Mouse (Mus musculus) spleen, postnatal 4 days (tissue): ENCODE results near the gene Ptprm.

Experiments
- DNase-seq, 2 experiments: peaks; one replicate each; pipeline ENCODE4 v3.0.0; 2022; ENCODE audit warnings: low spot score in 2 of 2

The Ptprm gene

DNA sequence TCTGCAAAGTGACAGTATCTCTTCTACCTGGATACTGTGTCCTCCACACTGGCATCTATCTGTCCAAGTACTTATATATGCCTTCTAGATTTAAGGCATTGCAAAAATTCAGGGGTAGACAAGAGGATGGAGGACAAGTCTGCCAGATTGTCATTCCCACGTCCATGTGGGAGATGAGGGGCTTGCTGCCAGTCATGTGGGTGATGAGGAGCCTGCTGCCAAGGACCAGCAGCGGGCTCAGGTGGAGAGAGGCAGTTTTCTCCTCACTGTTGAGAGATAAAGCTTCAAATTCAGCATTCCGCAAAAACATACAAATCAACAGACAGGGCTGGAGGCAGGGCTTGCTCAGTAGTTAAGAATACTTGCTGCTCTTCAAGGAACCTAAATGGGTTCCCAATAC lies 66.8 kb downstream of the Ptprm start:
- no peak for DNase-seq

DNA sequence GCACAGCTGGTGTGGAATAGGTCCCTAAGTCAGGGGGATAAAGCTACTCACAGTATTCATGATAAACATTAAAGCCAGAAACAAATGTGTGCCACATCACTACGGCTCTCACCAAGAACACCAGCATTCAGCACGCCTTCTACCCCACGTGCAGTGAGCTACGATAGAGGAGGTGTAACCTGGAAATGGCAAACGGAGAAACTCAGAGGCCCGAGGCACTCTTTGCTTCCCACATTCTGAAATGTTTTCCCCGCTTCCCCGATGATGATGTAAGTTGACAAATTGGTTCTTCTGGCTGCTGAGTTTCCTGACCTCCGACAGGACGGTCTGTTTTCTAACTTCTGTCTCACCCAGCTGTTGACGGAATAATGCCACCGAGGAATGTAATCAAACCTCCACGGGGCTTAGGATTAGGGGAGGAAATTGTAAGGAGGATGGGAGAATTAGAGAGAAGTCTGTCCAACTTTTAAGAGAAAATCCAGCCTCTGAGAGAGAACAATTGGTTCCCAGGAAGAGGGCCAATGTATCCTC lies 72.6 kb downstream of the Ptprm start:
- DNase-seq: no peak

DNA sequence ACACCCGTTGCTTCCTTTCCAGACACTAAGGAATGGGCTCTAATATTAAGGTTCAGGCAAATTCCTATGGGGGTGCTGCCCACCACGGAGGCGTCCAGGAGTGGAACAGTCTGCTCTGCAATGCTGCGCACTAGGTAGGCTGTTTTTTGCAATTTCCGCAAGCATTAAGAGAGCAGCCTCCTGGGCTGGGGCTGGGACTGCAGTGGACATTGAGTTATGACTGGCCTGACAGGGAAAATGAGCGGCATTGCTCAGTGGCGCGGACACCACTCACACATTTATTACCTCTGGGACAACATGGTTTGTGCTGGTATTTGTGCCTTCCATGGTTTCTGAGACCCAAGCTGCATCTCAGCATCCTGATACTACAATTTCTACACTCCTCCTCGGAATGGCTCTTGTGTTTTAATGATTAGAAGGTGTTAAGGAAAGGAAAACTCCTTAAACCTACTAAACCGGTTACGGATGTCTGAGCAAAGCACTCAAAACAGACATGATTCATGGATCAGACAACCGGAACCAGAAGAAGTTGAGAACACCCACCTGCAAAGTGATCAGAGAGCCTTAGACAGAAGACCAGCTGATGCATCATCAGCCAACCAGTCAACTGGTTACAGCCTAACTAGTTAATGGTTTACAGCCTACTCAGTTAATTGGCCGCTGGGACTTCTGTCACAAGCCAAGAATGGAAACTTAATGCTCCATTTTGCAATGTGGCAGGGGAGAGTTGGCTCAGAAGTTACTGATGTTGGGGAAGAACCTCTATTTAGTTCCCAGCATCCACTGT lies 76.9 kb downstream of the Ptprm start:
- DNase-seq: no peak

DNA sequence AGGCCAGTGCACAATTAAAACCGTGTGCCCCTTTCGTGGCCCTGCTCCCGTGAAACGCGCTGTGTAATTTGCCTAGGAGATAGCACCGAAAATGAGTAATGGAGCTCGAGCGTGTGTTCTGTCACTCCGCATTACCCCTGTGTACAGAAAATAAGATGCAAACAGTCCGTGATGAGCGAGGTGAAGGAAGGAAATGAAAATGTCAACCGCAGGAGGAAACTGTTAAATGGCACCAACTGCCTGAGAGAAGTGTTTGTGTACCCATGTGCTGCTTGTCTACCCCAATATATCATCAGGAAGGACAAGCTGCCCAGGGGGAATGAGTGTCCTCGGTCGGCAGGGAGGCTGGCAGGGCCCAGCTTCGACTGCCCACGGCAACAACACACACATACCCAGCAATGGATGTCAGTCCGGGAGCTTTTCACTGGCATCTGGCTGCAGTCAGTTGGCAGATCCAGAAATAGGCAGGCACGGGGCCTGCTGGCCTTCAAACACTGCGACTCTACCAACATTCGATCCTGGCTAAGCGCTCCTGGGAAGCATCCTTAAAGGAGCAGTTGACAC lies 79.6 kb downstream of the Ptprm start:
- DNase-seq: no peak

DNA sequence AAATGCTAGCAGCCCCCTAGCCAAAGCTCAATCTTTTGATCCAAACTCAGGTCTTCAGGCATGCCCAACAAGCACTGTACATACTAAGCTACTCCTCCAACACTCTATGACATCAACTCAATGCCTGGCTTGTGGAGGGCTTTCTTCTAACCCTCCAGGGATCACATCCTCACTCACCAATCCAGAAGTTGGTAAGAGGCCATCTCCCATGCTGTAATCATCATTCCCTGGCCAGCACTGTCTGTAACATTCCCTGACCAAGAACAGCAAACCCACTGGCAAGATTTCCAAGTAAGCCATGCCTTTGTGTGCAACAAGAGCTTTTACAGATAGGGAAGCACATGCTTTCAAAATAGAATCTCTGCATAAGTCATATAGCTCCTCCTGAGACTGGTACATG lies 81.3 kb downstream of the Ptprm start:
- no peak for DNase-seq

DNA sequence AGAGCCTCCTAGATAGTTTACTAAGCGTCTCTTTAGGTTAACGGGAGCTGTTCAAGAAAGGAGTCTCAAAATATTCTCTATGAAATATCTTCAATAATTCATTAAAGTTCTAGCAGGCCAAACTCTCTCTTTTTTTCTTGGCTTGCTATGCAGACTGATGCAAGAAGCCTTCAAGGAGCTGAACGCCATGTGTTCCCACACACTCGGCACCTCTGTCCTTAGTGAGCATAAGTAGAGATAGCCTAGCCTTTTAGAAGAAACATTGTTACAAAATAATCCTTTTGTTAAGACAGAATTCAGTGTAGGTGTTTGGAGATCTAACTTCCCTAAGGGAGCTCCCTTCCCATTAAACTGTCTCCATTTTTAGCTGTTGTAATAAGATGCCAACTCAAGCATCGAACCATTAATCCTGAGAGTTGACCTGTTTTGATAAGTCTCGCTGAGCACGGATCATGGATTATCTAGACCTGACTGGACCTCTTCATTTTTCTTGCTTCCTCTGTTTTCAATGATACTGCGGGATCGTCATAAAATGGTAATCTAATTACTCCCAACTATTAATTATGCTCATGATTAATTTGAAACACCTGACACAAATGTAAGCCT lies 85.7 kb downstream of the Ptprm start:
- DNase-seq: no peak

DNA sequence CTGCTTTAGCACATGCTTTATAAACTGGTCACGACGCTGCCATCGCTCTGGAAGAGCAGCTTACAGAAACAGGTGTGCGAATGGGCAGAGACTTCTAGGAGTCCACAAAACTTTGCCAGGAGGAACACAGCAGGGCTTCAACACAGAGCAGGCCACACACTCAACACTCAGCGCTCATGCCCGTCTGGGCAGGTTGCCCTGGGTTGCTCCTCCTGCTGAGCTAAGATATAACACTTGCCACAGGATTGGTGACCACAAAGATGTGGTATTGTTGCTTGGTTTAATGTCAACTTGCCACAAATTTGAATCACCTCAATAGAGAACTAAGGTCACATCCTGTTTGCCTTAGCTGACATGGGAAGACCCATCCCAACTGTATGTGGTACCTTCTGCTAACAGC lies 88.0 kb downstream of the Ptprm start:
- DNase-seq: no peak

DNA sequence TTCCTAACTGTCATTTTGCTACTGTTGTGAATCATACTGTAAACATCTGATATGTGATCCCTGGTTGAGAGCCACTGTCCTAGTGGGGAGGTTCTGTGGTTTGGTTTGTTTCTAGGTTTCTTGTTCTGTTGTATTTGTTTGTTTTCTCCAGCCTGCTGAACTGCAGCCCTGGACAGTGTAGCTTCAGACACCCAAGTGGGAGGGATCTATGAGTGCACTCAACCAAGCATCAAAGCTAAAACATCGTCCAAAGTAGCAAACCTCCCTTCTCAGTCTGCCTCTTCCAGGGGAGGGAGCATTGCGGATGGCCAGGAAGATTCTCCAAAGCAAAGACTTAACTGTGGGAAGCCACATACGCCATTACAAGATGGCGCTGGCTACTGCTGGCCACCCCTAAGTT lies 88.7 kb downstream of the Ptprm start:
- DNase-seq: no peak

DNA sequence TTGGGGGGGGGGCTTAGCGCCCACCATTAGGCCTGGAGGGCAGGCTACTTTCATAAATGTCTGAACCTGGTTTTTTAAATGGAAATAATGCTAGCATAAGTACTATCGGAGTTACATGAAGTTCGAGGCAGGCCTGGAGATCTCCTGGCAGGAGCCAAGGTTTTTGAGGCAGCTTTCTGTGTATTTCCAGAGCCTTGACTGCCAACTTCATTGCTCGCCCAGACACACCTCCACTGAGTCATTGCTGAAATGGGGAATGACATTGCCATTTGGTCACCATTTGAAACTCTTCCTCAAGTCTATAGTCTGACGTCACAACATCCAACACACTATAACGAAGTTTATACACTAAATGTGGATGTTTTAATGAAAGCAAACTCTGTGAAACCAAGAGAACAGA lies 89.5 kb downstream of the Ptprm start:
- no peak for DNase-seq

DNA sequence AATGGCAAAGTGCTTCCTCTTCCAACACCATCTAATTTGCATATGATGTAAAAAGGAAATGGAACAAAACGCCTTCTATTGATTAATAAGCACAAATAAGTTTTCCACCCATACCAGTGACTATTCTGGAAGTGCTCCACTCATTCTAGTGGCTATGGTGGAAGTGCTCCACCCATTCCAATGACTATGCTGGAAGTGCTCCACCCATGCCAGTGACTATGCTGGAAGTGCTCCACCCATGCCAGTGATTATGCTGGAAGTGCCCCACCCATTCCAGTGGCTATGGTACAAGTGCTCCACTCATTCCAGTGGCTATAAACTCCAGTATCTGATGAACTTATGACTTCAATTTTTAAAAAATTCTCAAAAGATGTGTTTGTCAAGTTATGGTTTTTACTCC lies 91.2 kb downstream of the Ptprm start:
- no peak for DNase-seq

DNA sequence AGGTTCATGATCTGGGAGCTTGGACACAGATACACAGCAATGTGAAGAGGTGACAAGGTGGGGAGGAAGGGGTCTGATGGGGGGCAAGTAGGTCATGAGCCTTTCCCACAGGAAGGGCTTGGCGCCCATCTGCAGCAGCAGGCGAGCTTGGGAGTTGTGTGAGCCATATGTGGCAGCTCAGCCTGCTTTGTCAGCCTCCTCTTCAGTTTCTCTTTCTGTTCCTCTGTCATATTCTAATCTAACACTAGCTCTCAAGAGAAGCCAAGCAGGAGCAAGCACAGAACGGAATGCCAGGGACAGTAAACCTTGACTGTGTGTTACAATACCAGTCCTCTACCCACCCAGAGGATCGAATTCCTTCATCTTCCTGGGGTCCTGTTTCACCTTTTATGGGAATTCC lies 94.2 kb downstream of the Ptprm start:
- no peak for DNase-seq

DNA sequence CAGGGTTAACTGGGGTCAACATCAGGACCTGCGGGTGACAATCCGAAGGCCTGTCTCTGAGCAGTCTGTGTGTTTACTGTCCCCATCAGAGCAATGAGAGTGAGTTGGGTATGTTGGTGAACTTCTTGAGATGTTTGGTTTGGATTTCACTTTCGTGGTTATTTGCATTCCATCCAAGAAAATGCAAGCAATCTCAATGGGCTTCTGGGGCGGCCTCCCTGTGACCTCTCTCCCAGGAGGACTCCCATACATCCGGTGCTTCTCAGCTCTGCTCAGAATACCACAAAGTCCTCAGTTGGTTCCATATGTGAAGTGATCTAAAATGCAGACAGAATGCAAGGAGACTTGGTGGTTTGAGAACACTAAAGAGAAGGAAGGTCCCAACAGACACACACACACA lies 96.5 kb downstream of the Ptprm start:
- no peak for DNase-seq

DNA sequence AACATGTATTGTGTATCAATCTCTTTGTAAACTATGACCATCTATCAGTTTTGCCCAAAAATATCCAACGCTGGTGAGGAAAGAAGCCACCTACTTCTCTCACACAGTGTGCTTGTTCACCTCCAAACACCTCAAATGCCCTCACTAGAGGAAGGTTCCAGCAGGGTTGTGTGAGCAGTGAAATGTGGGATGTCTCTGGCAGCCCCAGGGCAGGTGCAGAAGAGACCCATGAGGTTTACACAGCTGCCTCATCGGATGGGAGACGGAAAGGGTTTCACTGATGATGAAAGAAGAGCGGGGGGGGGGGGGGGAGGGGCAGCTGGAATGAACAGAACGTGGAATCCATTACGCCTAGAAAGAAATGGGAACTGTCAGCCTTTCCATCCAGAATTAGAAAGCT lies 98.1 kb downstream of the Ptprm start:
- no peak for DNase-seq

DNA sequence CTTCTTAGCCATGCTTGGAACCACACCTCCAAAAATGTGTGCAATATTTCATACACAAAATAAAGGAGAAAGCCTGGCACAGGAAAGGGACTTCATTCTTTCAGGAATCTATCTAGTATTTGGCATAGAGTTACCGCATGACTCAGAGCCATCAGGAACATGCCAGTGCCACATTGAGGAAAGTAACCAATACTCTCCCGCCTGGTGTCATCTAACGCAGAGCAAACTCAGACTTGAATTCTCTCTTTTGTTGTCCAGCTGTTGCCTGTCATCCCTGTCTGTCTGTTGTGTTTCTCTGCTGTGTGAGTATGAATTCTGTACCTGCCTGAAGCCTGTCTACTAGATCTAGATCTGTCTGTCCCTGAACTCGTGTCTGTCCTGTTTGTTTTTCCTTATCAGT lies 100.8 kb downstream of the Ptprm start:
- DNase-seq: no peak

DNA sequence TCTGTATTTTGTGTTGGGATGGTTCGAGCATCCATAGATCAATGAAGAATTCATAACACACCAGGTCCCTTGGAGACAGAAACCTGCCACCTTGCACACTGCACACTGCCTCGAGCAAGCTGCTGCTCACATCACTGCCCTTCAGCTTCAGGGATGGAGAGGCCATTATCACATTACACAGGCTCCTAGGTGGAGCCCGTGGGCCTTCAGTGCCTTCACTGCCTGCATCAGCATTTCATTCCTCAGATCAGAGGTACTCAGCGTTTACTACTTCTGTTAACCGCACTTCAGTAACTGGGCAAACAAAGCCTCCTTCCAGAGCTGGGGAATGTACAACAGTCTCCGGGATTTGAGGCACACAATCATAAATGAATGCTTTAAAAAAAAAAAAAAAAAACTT lies 101.3 kb downstream of the Ptprm start:
- DNase-seq: no peak

DNA sequence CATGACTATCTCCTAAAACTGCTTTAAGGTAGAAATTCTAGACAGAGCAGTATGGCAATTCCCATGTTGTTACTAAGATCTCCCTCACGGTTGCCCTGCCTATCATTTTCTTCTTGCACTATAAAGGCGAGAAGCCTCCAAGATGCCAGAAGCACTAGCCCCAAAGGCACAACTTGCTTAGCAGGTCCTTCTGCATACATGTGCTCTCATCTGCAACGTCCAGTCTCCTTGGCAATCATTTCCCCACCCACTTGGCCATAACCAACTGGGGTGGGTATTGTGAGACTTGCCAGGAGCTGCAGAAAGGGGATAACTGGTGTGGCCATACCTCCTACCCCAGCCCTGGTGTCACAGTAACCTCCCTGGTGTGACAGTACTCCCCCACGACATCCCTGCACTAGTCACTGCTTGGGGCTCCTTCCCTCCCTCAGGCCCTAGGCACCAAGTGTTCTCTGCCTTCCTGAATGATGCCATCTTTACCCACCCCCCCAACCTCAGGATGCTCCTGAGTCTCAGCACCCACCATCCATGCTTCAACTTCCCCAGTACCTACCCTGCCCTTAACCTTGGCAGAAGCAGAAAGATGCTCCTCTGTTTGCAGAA lies 108.9 kb downstream of the Ptprm start:
- no peak for DNase-seq

DNA sequence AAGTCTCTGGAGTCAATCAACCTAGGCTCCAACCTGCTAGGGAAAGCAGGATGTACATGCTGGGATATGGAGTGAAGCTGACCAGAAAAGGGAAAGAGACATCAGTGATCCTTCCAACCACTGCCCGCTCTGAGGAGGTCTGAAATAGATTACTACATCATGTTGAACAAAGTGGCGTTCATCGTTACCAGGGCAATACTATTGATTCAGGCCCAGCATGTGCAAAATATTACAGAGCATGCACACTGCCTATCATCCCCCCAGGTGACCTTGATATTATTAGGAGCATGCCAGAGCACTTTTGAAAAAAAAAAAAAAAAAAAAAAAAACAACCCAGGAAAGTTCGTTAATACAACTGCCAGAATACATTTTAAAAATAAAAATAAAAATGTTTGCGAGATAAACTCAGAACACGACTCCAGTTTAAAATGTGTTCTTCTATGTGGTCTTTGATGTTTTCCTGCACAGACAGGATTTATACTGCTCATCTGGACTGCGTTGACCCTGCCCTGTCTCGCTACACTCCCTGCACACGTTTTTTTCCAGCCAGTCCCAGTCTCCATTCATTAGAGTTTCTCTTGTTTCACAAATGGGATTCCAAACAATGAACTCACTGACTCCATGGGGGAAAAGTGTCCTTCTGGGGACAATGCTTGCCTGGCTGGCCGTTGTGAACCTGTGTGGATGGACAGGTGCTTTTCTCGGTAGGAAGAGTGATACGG lies 111.3 kb downstream of the Ptprm start:
- no peak for DNase-seq

DNA sequence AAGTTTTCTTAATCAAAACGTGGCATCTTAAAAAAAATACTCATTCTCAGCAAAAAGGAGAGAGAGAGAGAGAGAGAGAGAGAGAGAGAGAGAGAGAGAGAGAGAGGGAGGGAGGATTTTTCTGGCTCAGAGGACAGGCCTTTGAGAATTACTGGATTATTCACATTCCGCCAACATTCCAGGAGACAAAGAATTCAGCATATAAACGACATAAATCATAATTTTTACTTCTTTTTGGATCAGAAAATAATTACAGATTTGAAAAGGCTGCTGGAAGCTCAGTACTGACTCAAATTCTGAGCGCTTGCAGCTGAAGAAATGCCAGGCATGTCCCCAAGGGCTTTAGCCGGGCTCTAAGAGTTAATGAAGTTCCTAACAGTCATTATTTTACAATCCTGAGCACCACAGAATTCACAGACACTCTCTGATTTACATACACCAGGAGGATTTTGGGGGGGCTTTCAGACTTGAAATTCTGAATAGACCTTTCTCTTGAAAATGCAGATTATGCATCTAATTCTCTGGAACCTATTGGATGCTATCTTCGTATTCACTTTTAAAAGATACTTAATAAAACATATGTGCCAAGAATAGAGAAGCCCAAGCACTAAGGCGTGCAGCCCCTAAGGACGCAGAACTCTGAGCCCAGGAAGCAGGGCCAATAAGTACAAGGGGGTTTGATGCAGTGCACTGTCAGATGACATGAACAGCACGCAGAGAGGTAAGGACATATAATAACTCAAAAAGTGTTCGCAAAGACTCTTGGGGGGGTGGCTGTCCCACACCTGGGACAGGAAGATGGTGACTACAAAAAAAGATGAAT lies 112.1 kb downstream of the Ptprm start:
- no peak for DNase-seq

DNA sequence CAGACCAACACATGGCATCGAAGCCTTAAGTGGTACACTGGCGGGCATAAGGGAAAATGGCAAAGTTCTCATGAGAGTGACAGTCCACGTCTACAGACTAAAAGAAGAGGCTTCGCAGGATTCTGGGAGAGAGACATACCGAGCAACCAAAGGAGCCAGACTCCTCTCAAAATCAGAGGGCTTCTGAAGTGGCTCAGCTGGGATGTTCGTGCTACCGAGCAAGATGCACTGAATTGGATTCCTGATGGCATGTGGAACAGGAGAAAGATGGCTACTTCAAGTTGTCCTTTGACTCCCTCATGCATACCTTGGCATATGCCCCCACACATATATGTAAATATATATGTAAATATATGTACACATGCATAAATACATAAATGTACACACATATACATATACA lies 115.4 kb downstream of the Ptprm start:
- no peak for DNase-seq

DNA sequence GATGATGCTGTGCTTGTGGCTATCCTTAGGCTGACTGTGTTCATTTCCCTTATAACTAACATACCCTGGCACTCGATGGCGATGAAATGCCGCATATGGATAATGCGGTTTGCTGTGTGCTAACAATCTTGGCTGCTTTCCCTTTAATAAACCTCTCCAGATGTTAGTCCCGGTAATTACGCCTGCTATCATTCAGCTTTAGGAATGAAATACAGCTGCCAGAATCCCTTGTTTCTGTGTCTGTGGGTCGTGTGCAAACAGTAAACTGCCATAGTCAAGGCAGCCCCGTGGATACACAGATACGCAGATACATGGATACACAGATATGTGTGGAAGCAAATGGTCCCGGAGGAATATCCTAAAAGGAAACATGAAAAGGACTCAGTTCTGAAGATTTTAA lies 116.8 kb downstream of the Ptprm start:
- DNase-seq: no peak

DNA sequence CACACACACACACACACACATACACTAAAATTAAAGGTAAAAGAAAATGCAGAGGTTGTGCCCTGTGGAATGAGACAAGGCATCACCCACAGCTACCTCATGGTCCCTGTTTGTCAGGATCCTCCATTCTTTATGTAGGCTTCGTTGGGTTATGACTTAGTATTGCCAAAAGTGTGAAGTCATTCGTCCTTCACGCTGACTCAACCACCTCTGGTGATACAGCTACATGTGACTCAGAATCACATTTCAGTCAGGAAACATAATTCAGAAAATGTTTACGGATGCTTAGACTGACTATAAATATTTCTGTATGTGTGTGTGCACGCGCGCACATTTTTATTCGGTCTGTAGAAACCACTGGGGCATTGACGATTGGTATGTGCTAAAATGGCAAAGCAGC lies 121.2 kb downstream of the Ptprm start:
- no peak for DNase-seq
